Mouse (Mus musculus) hindbrain, embryonic 11.5 days (tissue): ENCODE data around the gene Ugt1a9. TPM values are rescaled to one million over a fixed set of nuclear protein-coding genes. Genes with fewer than 3 reads are reported as not detected.
A peak's percentile ranks its signal among the peaks of the same experiment; 100 is the strongest.
"Not testable (repeated sequence)": the region's sequence is repeated elsewhere in the genome, so short reads cannot be mapped to it uniquely, and the experiment has no call there.

Experiments
- ATAC-seq: fragments of 200-750 bp; cut with Nextera tagmentation; 2 replicates; pipeline ENCODE4 v1.8.0; 2017; ENCODE audit warnings: mild to moderate bottlenecking, moderate TSS enrichment, moderate library complexity; ENCODE audit not compliant: low FRiP score
- DNase-seq: peaks from one replicate; pipeline ENCODE4 v3.0.0-alpha.2; 2015; ENCODE audit warnings: low spot score
- H3K27ac ChIP-seq: fragments of 300-500 bp; sonication (generic); 2 replicates; pipeline ENCODE4 v1.5.1; 2014; ENCODE audit warnings: mild to moderate bottlenecking, low read depth, low read length
- H3K27me3 ChIP-seq: fragments of 300-500 bp; sonication (generic); 2 replicates; pipeline ENCODE4 v1.6.1; 2014; ENCODE audit warnings: mild to moderate bottlenecking, low read length, moderate library complexity, mixed read lengths; ENCODE audit not compliant: control insufficient read depth, insufficient read depth
- H3K36me3 ChIP-seq: fragments of 300-500 bp; sonication (generic); 2 replicates; pipeline ENCODE4 v1.6.1; 2014; ENCODE audit warnings: mild to moderate bottlenecking, low read length, moderate library complexity, mixed read lengths; ENCODE audit not compliant: control insufficient read depth, insufficient read depth
- H3K4me1 ChIP-seq: fragments of 300-500 bp; sonication (generic); replicated peaks from 2 replicates; pipeline ENCODE4 v1.6.1; 2014; ENCODE audit warnings: low read length, mixed read lengths; ENCODE audit not compliant: control insufficient read depth, insufficient read depth
- H3K4me2 ChIP-seq: fragments of 300-500 bp; sonication (generic); replicated peaks from 2 replicates; pipeline ENCODE4 v1.6.1; 2014; ENCODE audit warnings: mild to moderate bottlenecking, low read depth, low read length
- H3K4me3 ChIP-seq: fragments of 300-500 bp; sonication (generic); 2 replicates; pipeline ENCODE4 v1.5.1; 2014; ENCODE audit warnings: low read depth, low read length
- H3K9ac ChIP-seq: fragments of 300-500 bp; sonication (generic); 2 replicates; pipeline ENCODE4 v1.6.1; 2014; ENCODE audit warnings: low read depth, low read length
- H3K9me3 ChIP-seq: fragments of 300-500 bp; sonication (generic); 2 replicates; pipeline ENCODE4 v1.6.1; 2016; ENCODE audit warnings: low read length; ENCODE audit not compliant: control insufficient read depth
- WGBS: fragments of 180-500 bp; shearing (Covaris S2); extraction: QIAGEN DNeasy Blood & Tissue Kit; methylation state at CpG from one replicate; pipeline ENCODE4 v1.1.7; 2014; 5-methylcytosine and 5-hydroxymethylcytosine counted together
- polyA plus RNA-seq: library from polyadenylated mRNA; unstranded; fragments of >200 nt; fragmentation: Nextera tagmentation; extraction: Ambion mirVana; gene quantifications from 2 replicates; pipeline ENCODE4 v1.2.1, GENCODE M21; 2014

Ugt1a9 gene
- polyA plus RNA-seq, 1 experiment from 2014 or later: not detected

GRCm38 (mm10) chr1:88225301-88225700, 154.7 kb downstream of the Ugt1a9 start:
- not testable (repeated sequence) for H3K4me1 ChIP-seq, H3K27ac ChIP-seq, H3K27me3 ChIP-seq, DNase-seq, H3K4me3 ChIP-seq, ATAC-seq, H3K4me2 ChIP-seq, H3K9ac ChIP-seq, H3K36me3 ChIP-seq
- 42% methylated on average over 2 of the region's 2 CpGs for WGBS
- peaks cover 54% of the 10 kb centered on the region for H3K9me3 ChIP-seq

- no peaks in the 10 kb centered on the region for H3K36me3 ChIP-seq
- H3K27me3 ChIP-seq: no peaks in the 10 kb centered on the region
- no peak overlapping the region for H3K27ac ChIP-seq
- ATAC-seq (no peak), DNase-seq (no peak)
- H3K4me1 ChIP-seq: no peaks in the 10 kb centered on the region
- no peak overlapping the region for H3K4me2 ChIP-seq
- H3K4me3 ChIP-seq: no peak overlapping the region
- H3K9me3 ChIP-seq: peaks cover 58% of the 10 kb centered on the region
- H3K9ac ChIP-seq: no peak overlapping the region
These were observed 155.1 kb downstream of the Ugt1a9 start for GRCm38 (mm10) chr1:88225741-88226140.

- Histone ChIP-seq H3K4me1 (no peaks in the 10 kb centered on the region), H3K4me3 (no peak within 1 kb of the TSS), H3K9me3 (peaks cover 69% of the 10 kb centered on the region), H3K9ac (no peak within 1 kb of the TSS), H3K4me2 (no peak within 1 kb of the TSS), H3K27ac (no peak within 1 kb of the TSS), H3K27me3 (no peaks in the 10 kb centered on the region), H3K36me3 (no peaks in the 10 kb centered on the region)
- 56% methylated on average over 5 of the region's 5 CpGs for WGBS
- ATAC-seq (no peak), DNase-seq (no peak)
These were observed 156.2 kb downstream of the Ugt1a9 start, which contains the start of gene Mroh2a for GRCm38 (mm10) chr1:88226670-88227379. TSS of gene Mroh2a (plus strand) at chr1:88226986.

GRCm38 (mm10) chr1:88227482-88227881, 156.9 kb downstream of the Ugt1a9 start:
- H3K36me3 ChIP-seq: no peaks in the 10 kb centered on the region
- H3K4me3 ChIP-seq: no peak overlapping the region
- H3K4me2 ChIP-seq: no peak overlapping the region
- ATAC-seq: no peak
- 57% methylated on average over 2 of the region's 2 CpGs for whole genome bisulfite sequencing
- DNase-seq: no peak
- no peaks in the 10 kb centered on the region for H3K4me1 ChIP-seq
- H3K27me3 ChIP-seq: no peaks in the 10 kb centered on the region
- peaks cover 72% of the 10 kb centered on the region for H3K9me3 ChIP-seq
- H3K27ac ChIP-seq: no peak overlapping the region
- H3K9ac ChIP-seq: no peak overlapping the region

- Histone ChIP-seq H3K27me3 (no peaks in the 10 kb centered on the region), H3K4me2 (no peak overlapping the region), H3K27ac (no peak overlapping the region), H3K4me1 (no peaks in the 10 kb centered on the region), H3K36me3 (no peaks in the 10 kb centered on the region), H3K9ac (no peak overlapping the region), H3K4me3 (no peak overlapping the region), H3K9me3 (peaks cover 78% of the 10 kb centered on the region)
- WGBS: 73% methylated on average over 7 of the region's 7 CpGs
- ATAC-seq (no peak), DNase-seq (no peak)
These were observed 157.5 kb downstream of the Ugt1a9 start for GRCm38 (mm10) chr1:88228121-88228520.

- no peaks in the 10 kb centered on the region for H3K27me3 ChIP-seq
- H3K36me3 ChIP-seq: no peaks in the 10 kb centered on the region
- 78% methylated on average over 3 of the region's 3 CpGs for WGBS
- ATAC-seq (peak; percentile 1; the same call in 1 of the 2 replicates), DNase-seq (no peak)
- H3K27ac ChIP-seq: no peak overlapping the region
- H3K4me3 ChIP-seq: no peak overlapping the region
- no peak overlapping the region for H3K4me2 ChIP-seq
- H3K9ac ChIP-seq: no peak overlapping the region
- H3K9me3 ChIP-seq: peaks cover 93% of the 10 kb centered on the region
- H3K4me1 ChIP-seq: no peaks in the 10 kb centered on the region
These were observed 159.0 kb downstream of the Ugt1a9 start for GRCm38 (mm10) chr1:88229566-88229965.

GRCm38 (mm10) chr1:88229986-88230385, 159.4 kb downstream of the Ugt1a9 start:
- DNase-seq (no peak), ATAC-seq (peak; percentile 4; the same call in 1 of the 2 replicates)
- H3K9me3 ChIP-seq: peaks cover 97% of the 10 kb centered on the region
- no peaks in the 10 kb centered on the region for H3K27me3 ChIP-seq
- H3K9ac ChIP-seq: no peak overlapping the region
- H3K27ac ChIP-seq: no peak overlapping the region
- no peak overlapping the region for H3K4me3 ChIP-seq
- 87% methylated on average over 5 of the region's 5 CpGs for WGBS
- H3K36me3 ChIP-seq: no peaks in the 10 kb centered on the region
- H3K4me2 ChIP-seq: no peak overlapping the region
- no peaks in the 10 kb centered on the region for H3K4me1 ChIP-seq

GRCm38 (mm10) chr1:88230421-88230820, 159.8 kb downstream of the Ugt1a9 start:
- Histone ChIP-seq H3K4me1 (no peaks in the 10 kb centered on the region), H3K27ac (no peak overlapping the region), H3K9me3 (peaks cover 99% of the 10 kb centered on the region), H3K4me3 (no peak overlapping the region), H3K27me3 (no peaks in the 10 kb centered on the region), H3K4me2 (no peak overlapping the region), H3K36me3 (no peaks in the 10 kb centered on the region), H3K9ac (no peak overlapping the region)
- WGBS: 75% methylated on average over 7 of the region's 7 CpGs
- DNase-seq (no peak), ATAC-seq (no peak; the same call in 1 of the 2 replicates)
